Mouse (Mus musculus) lung, postnatal 36 days (tissue): ENCODE results near the gene Mrpl10.

Experiments used
- DNase-seq: peaks from one replicate; pipeline ENCODE4 v3.0.0; 2022; ENCODE audit warnings: mixed read lengths

The Mrpl10 gene

DNA sequence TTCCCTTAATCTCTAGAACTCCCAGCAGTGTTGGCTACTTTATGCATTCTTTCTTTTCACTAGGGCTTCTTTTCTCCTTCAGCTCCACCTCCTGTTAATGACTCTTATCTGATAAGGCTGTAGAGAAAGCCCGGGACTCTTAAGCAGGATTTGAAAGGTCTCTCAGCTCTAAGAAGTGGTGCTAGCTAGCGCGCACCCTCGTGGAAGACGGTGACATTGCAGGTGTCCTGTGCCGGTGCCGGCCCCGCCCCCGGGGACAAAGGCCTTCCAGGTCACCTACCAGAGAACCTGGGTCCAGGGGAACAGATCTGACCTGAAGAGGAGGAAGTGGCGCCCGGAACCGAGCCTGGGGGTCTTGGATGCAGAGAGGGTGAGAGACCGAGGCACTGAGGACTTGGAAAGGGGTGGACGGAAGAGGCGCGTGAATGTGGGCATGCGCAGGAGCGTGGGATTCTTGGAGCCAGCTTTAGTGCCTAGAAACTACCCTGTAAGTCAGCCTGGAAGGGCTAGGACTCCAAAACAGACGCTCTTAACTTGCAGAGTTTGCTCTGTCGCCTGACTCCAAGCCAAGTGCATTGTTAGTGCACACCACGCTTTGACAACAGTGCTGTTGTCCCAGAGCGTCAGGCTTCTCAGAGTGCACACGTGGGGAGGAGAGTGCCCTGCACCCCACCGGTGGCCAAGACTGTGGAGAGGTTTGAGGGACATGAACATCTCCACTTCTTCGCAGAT, 11.5 kb upstream of the Mrpl10 start, which contains the start of gene Scrn2:
TSS of gene Scrn2 (plus strand) at position 253 of the 732 bp plus-strand sequence.
- peak; percentile 92 for DNase-seq

DNA sequence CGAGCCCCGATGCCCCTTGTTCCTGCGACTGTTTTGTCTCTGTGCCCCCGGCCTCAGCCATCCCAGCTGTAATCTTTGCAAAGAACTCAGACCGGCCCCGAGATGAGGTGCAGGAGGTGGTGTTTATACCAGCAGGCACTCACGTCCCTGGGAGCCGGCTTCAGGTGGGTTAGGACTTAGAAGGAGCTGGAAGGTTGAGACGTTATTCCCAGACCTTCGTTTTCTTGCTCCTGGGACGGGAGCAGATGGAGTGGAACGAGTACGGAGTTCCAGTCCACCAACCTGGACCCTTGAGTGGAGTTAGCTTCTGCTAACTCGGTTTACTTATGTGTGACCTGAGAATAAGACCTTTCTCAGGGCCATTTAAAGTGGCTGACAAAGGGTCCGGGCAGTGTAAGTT, 10.9 kb upstream of the Mrpl10 start:
- DNase-seq, result no peak

DNA sequence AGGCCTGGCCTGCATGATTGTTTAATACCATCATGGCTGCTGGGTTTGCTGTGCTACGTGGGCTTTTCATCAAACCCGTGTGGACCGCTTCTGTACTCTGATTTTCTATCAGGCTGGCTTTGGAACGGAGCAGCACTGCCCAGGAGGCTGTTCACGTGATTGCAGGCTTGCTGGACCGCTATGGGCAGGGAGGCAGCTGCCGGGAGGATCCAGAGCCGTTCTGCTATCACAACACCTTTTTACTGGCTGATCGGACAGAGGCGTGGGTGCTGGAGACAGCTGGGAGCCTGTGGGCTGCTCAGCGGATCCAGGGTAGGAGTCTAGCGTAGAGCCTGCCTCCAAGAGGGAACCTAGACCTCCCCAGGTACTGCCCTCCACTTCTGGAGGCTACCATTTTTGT, 9.4 kb upstream of the Mrpl10 start:
- no peak for DNase-seq

GRCm38 (mm10) chr11:97032499-97032898, 8.9 kb upstream of the Mrpl10 start:
- DNase-seq, result no peak

DNA sequence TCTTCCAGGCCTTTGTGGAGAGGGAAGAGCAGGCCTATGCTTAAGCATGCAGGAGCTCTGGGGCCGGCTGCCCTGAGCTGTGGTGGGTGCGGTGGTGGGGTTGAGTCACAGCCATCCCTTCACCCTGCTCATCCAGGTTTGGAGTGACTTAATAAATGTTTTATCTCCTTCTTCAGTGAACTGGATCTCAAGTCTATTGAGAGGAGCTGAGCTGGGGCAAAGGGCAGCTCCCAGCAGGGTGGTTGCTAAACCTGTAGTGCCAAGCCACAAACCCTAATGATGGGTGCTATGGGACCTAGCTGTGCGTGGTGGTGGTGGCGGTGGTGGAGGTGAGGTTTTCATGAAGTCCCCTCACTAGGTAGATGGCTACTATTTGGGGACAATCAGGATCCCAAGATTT, 7.6 kb upstream of the Mrpl10 start:
- DNase-seq, result no peak

DNA sequence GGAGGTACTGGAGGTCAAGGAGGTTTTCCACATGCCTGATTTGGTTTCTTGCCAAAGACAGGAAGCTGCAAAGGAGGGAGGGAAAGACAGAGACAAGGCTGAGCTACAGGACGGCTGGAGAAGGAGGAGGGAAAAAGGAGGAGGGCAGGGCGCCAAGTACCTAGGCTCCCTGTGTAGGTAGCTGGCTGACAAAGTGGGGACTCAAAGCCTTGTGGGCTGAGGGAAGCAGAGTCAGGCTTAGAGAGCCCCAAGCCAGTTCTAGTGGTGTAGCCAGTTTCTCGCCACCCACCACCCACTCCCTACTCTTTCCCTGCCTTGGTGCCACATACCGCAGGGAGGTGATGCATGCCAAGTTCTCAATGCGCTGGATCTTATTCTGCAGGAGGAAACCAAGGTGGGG, 5.2 kb upstream of the Mrpl10 start:
- no peak for DNase-seq

- DNase-seq, result no peak
These were observed 2.5 kb upstream of the Mrpl10 start for GRCm38 (mm10) chr11:97038881-97039280.

DNA sequence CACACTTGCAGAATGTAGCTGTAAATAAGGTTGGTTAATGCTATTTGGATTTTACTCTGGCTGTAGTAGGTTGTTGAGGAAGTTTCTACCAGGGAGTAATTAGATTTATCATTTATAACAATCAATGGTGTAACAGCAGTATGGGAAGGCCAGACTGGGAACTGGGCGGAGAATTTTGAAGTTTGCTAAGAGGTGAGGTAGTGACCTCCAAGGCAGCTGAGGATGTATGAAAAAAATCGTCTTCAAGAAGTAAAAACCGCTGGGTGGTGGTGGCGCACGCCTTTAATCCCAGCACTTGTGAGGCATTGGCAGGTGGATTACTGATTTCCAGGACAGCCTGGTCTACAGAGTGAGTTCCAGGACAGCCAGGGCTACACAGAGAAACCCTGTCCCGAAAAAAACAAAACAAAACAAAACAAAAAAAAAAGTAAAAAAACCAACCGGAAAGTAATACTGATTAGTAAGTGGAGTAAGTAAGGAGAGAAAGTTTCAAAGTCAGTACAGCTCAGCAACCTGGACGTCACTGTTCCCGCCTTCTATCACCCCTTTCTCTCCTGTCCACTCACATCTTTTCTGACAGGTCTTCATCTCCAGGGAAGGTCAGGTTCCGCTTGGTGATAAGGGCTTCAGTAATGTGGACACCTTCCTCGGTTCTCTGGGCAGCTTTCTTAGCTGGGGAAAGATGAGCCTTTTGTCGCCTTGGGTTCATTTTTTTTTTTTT, 899 bp upstream of the Mrpl10 start:
- DNase-seq, result no peak

- no peak for DNase-seq
These were observed 3.5 kb downstream of the Mrpl10 start for GRCm38 (mm10) chr11:97044902-97045301.

DNA sequence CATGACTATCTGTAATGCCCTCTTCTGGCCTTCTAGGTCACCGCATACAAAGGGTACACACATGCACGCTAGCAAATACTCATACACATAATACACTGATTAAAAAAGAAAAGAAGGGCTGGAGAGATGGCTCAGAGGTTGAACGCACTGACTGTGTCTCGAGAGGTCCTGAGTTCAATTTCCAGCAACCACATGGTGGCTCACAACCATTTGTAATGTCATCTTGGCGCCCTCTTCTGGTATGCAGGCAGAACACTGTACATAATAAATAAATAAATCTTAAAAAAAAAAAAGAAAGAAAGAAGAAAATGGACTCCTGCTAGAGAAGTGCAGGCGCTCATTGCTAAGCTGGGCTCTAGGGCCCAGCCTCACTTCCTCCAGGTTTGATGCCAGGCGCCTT, 4.5 kb downstream of the Mrpl10 start:
- no peak for DNase-seq

GRCm38 (mm10) chr11:97048090-97048650, 6.8 kb downstream of the Mrpl10 start:
- no peak for DNase-seq

GRCm38 (mm10) chr11:97049492-97050085, 8.2 kb downstream of the Mrpl10 start:
- no peak for DNase-seq

DNA sequence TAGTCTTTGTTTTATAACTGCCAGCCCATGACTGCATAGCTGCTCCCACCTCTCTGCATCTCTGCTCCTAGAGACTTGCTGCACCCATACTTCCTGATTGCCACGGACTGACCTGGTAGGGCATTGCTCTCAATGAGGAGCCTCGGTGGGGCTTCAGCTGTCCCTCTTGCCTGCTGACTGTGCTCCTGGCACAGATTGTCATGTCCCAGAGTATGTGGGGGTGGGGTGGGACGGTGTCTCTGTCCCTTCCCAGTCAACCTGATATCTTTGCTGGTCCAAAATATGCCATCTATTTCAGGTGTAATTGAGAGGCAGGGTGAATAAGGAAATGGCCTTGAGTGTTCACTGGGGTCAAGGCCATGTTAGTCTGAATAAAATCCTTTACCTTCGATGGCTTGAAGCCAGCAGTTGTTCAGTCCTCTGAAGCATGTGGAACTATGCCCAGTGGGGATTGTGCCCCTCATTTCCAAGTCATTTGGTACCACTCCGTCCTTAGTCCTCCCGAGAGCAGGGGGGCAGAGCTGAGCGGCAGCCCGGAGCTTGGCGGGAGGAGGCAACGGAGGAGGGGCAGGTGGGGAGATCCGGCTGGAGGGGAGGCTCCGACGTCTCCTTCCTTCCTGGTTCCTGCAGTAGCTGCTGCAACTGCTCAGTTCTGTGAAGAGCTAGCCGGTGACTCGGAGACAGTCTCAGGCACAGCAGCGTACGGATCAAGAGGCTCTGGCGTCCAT, 9.0 kb downstream of the Mrpl10 start, which contains the start of gene Osbpl7:
TSS of gene Osbpl7 (plus strand) at position 413 of the 728 bp plus-strand sequence.
- DNase-seq, result peak; percentile 78

- DNase-seq, result no peak
These were observed 9.7 kb downstream of the Mrpl10 start for GRCm38 (mm10) chr11:97050944-97051586.

GRCm38 (mm10) chr11:97052219-97052646, 10.9 kb downstream of the Mrpl10 start:
- peak; percentile 88 for DNase-seq

DNA sequence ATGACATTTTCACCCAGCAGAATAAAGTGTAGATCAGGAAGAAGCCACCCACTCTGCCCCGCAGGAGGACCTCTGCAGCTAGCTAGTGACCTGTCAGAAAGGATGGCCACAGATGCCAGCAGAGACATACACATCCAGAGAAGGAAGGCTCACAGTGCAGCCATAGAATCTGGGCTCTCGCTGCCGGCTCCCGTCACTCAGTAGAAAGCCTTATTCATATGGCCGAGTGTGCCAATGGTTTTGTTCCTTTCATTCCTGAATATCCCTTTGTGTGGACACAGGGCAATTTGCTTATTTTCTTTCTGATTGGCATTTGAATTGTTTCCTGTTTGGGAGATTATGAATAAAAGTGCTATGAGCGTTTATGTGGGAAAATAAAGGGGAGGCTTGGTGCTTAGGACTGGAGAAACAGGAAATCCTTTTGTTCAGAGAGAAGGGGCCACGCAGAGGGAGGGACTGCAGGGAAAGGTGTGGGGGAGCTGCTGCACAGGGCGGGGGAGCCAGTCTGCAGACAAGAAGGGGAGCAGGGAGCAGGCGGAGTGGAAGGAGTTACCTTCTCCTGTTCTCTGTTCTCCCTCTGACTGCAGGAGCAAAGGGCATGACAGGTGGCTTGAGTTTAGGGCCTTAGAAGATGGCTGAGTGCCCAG, 22.0 kb downstream of the Mrpl10 start:
- DNase-seq, result no peak

GRCm38 (mm10) chr11:97063921-97064295, 22.5 kb downstream of the Mrpl10 start:
- no peak for DNase-seq

- DNase-seq, result peak; percentile 63
These were observed 24.4 kb downstream of the Mrpl10 start for GRCm38 (mm10) chr11:97065538-97066295.

- no peak for DNase-seq
These were observed 25.4 kb downstream of the Mrpl10 start for GRCm38 (mm10) chr11:97066656-97067360.

GRCm38 (mm10) chr11:97069333-97069732, 28.0 kb downstream of the Mrpl10 start:
- no peak for DNase-seq
